Mouse (Mus musculus) heart, embryonic 15.5 days (tissue): ENCODE measurements at regions not wholly inside any gene's neighbourhood (a gene's known extent, or its start where the extent isn't known, plus 50 kb on each side); places are given as distances from the start of the nearest gene placed in this dataset.
A peak's percentile ranks its signal among the peaks of the same experiment; 100 is the strongest.

Experiments used
- ATAC-seq: fragments of 200-750 bp; cut with Nextera tagmentation; replicated peaks from 2 replicates; pipeline ENCODE4 v1.8.0; 2017; ENCODE audit warnings: low read depth, moderate TSS enrichment; ENCODE audit not compliant: insufficient number of reproducible peaks, insufficient read depth, low FRiP score
- H3K27ac ChIP-seq: fragments of 300-500 bp; sonication (generic); 2 replicates; pipeline ENCODE4 v1.5.1; 2015; ENCODE audit warnings: mild to moderate bottlenecking, inconsistent platforms
- H3K27me3 ChIP-seq: fragments of 300-500 bp; sonication (generic); 2 replicates; pipeline ENCODE4 v1.6.1; 2015; ENCODE audit warnings: inconsistent platforms
- H3K36me3 ChIP-seq: fragments of 300-500 bp; sonication (generic); 2 replicates; pipeline ENCODE4 v1.6.1; 2015; ENCODE audit warnings: mild to moderate bottlenecking, inconsistent platforms
- H3K4me1 ChIP-seq: fragments of 300-500 bp; sonication (generic); replicated peaks from 2 replicates; pipeline ENCODE4 v1.6.1; 2015; ENCODE audit warnings: inconsistent platforms
- H3K4me2 ChIP-seq: fragments of 300-500 bp; sonication (generic); 2 replicates; pipeline ENCODE4 v1.6.1; 2015; ENCODE audit warnings: inconsistent platforms, mild to moderate bottlenecking, moderate library complexity
- H3K4me3 ChIP-seq: fragments of 300-500 bp; sonication (generic); 2 replicates; pipeline ENCODE4 v1.5.1; 2015; ENCODE audit warnings: mild to moderate bottlenecking, inconsistent platforms
- H3K9ac ChIP-seq: fragments of 300-500 bp; sonication (generic); 2 replicates; pipeline ENCODE4 v1.6.1; 2015; ENCODE audit warnings: mild to moderate bottlenecking, inconsistent platforms
- H3K9me3 ChIP-seq: fragments of 300-500 bp; sonication (generic); replicated peaks from 2 replicates; pipeline ENCODE4 v1.6.1; 2016; ENCODE audit warnings: inconsistent platforms
- WGBS: fragments of 180-500 bp; shearing (Covaris S2); methylation state at CpG from one replicate; pipeline ENCODE4 v1.1.7; 2015; ENCODE audit warnings: mixed read lengths; 5-methylcytosine and 5-hydroxymethylcytosine counted together

GRCm38 (mm10) chr2:128408718-128409117 is 182.3 kb upstream of the Spdye4c start:
- no peaks in the 10 kb centered on the region for H3K9me3 ChIP-seq
- no peaks in the 10 kb centered on the region for H3K36me3 ChIP-seq
- ATAC-seq, result no peak
- no peak overlapping the region for H3K9ac ChIP-seq
- H3K27me3 ChIP-seq, result no peaks in the 10 kb centered on the region
- no peak overlapping the region for H3K27ac ChIP-seq
- H3K4me1 ChIP-seq, result peaks cover 16% of the 10 kb centered on the region
- WGBS, result 32% methylated on average over 6 of the region's 6 CpGs
- no peak overlapping the region for H3K4me2 ChIP-seq
- no peak overlapping the region for H3K4me3 ChIP-seq

GRCm38 (mm10) chr2:128412352-128412751 is 178.7 kb upstream of the Spdye4c start:
- no peaks in the 10 kb centered on the region for H3K36me3 ChIP-seq
- H3K9ac ChIP-seq, result no peak overlapping the region
- ATAC-seq, result no peak
- H3K4me2 ChIP-seq, result no peak overlapping the region
- H3K4me3 ChIP-seq, result no peak overlapping the region
- no peak overlapping the region for H3K27ac ChIP-seq
- peaks cover 13% of the 10 kb centered on the region for H3K4me1 ChIP-seq
- no peaks in the 10 kb centered on the region for H3K9me3 ChIP-seq
- WGBS, result 22% methylated on average over 10 of the region's 10 CpGs
- no peaks in the 10 kb centered on the region for H3K27me3 ChIP-seq

GRCm38 (mm10) chr2:128412974-128413373 is 178.0 kb upstream of the Spdye4c start:
- Histone ChIP-seq H3K4me1 (peaks cover 13% of the 10 kb centered on the region), H3K27ac (no peak overlapping the region), H3K4me3 (no peak overlapping the region), H3K9me3 (no peaks in the 10 kb centered on the region), H3K4me2 (no peak overlapping the region), H3K9ac (no peak overlapping the region), H3K36me3 (no peaks in the 10 kb centered on the region), H3K27me3 (no peaks in the 10 kb centered on the region)
- WGBS, result 39% methylated on average over 10 of the region's 10 CpGs
- ATAC-seq, result no peak

GRCm38 (mm10) chr2:128414588-128415240 is 176.3 kb upstream of the Spdye4c start:
- Histone ChIP-seq H3K36me3 (no peaks in the 10 kb centered on the region), H3K4me2 (no peak overlapping the region), H3K4me1 (peaks cover 5% of the 10 kb centered on the region; the same call in 1 of the 2 replicates), H3K4me3 (no peak overlapping the region), H3K9me3 (no peaks in the 10 kb centered on the region), H3K27me3 (no peaks in the 10 kb centered on the region), H3K9ac (no peak overlapping the region), H3K27ac (no peak overlapping the region)
- ATAC-seq, result no peak
- 63% methylated on average over 17 of the region's 17 CpGs for WGBS

- Histone ChIP-seq H3K4me1 (peaks cover 5% of the 10 kb centered on the region; the same call in 1 of the 2 replicates), H3K4me2 (no peak overlapping the region), H3K9ac (no peak overlapping the region), H3K27ac (no peak overlapping the region), H3K27me3 (no peaks in the 10 kb centered on the region), H3K4me3 (no peak overlapping the region), H3K36me3 (no peaks in the 10 kb centered on the region), H3K9me3 (no peaks in the 10 kb centered on the region)
- WGBS, result 69% methylated on average over 7 of the region's 7 CpGs
- ATAC-seq, result no peak
Measured at GRCm38 (mm10) chr2:128416416-128416815, 174.6 kb upstream of the Spdye4c start.

GRCm38 (mm10) chr2:128418960-128419359 is 172.0 kb upstream of the Spdye4c start:
- H3K36me3 ChIP-seq, result no peaks in the 10 kb centered on the region
- H3K4me3 ChIP-seq, result no peak overlapping the region
- no peak overlapping the region for H3K4me2 ChIP-seq
- no peaks in the 10 kb centered on the region for H3K27me3 ChIP-seq
- H3K9ac ChIP-seq, result no peak overlapping the region
- 72% methylated on average over 3 of the region's 3 CpGs for WGBS
- H3K9me3 ChIP-seq, result no peaks in the 10 kb centered on the region
- ATAC-seq, result no peak
- H3K27ac ChIP-seq, result no peak overlapping the region
- H3K4me1 ChIP-seq, result 0 out of 2 replicates have a peak, but pooled peaks cover 5% of the 10 kb centered on the region

- Histone ChIP-seq H3K9me3 (no peaks in the 10 kb centered on the region), H3K4me1 (no peaks in the 10 kb centered on the region), H3K4me2 (no peak overlapping the region), H3K27me3 (no peaks in the 10 kb centered on the region), H3K9ac (no peak overlapping the region), H3K36me3 (no peaks in the 10 kb centered on the region), H3K27ac (no peak overlapping the region), H3K4me3 (no peak overlapping the region)
- WGBS, result 72% methylated on average over 10 of the region's 10 CpGs
- no peak for ATAC-seq
Measured at GRCm38 (mm10) chr2:128420406-128420805, 170.6 kb upstream of the Spdye4c start.

- WGBS, result 41% methylated on average over 6 of the region's 6 CpGs
- ATAC-seq, result no peak
- no peaks in the 10 kb centered on the region for H3K27me3 ChIP-seq
- peaks cover 7% of the 10 kb centered on the region for H3K4me1 ChIP-seq
- H3K36me3 ChIP-seq, result no peaks in the 10 kb centered on the region
- no peaks in the 10 kb centered on the region for H3K9me3 ChIP-seq
- H3K4me2 ChIP-seq, result no peak overlapping the region
- no peak overlapping the region for H3K27ac ChIP-seq
- no peak overlapping the region for H3K9ac ChIP-seq
- no peak overlapping the region for H3K4me3 ChIP-seq
Measured at GRCm38 (mm10) chr2:128422677-128423076, 168.3 kb upstream of the Spdye4c start.

GRCm38 (mm10) chr2:128424236-128424635 is 166.8 kb upstream of the Spdye4c start:
- 41% methylated on average over 7 of the region's 7 CpGs for WGBS
- no peaks in the 10 kb centered on the region for H3K27me3 ChIP-seq
- no peak overlapping the region for H3K9ac ChIP-seq
- H3K4me3 ChIP-seq, result no peak overlapping the region
- no peaks in the 10 kb centered on the region for H3K9me3 ChIP-seq
- H3K4me1 ChIP-seq, result peaks cover 23% of the 10 kb centered on the region
- no peak for ATAC-seq
- H3K36me3 ChIP-seq, result no peaks in the 10 kb centered on the region
- peak overlapping the region; percentile 5; the same call in 1 of the 2 replicates for H3K27ac ChIP-seq
- H3K4me2 ChIP-seq, result no peak overlapping the region

- Histone ChIP-seq H3K4me3 (peak overlapping the region; percentile 39), H3K27ac (peak overlapping the region; percentile 59; the same call in 1 of the 2 replicates), H3K36me3 (no peaks in the 10 kb centered on the region), H3K27me3 (no peaks in the 10 kb centered on the region), H3K9me3 (no peaks in the 10 kb centered on the region), H3K4me1 (peaks cover 34% of the 10 kb centered on the region), H3K9ac (0 out of 2 replicates have a peak overlapping the region, but pooled peaks have one; percentile 8), H3K4me2 (peak overlapping the region; percentile 52)
- no peak for ATAC-seq
- 78% methylated on average over 6 of the region's 6 CpGs for WGBS
Measured at GRCm38 (mm10) chr2:128427181-128427880, 163.7 kb upstream of the Spdye4c start.

- H3K9ac ChIP-seq, result peak overlapping the region; percentile 36
- peaks cover 34% of the 10 kb centered on the region for H3K4me1 ChIP-seq
- H3K9me3 ChIP-seq, result no peaks in the 10 kb centered on the region
- peak overlapping the region; percentile 39 for H3K4me3 ChIP-seq
- ATAC-seq, result no peak
- H3K36me3 ChIP-seq, result no peaks in the 10 kb centered on the region
- no peaks in the 10 kb centered on the region for H3K27me3 ChIP-seq
- H3K4me2 ChIP-seq, result peak overlapping the region; percentile 52
- H3K27ac ChIP-seq, result peak overlapping the region; percentile 59
- 7% methylated on average over 7 of the region's 7 CpGs for WGBS
Measured at GRCm38 (mm10) chr2:128428154-128428553, 162.9 kb upstream of the Spdye4c start.
